Mouse (Mus musculus) G1E (cell line): ENCODE measurements around the gene Slc35f3. TPM values are rescaled to one million over a fixed set of nuclear protein-coding genes. Genes with fewer than 3 reads are reported as not detected.

Experiments
- ATAC-seq: 2 replicates; pipeline ENCODE4 v1.8.0; 2016; ENCODE audit warnings: mild to moderate bottlenecking; ENCODE audit not compliant: insufficient number of reproducible peaks, poor library complexity, low FRiP score, severe bottlenecking; ENCODE audit errors: extremely low read depth
- DNase-seq: peaks from one replicate; pipeline ENCODE4 v3.0.0; 2012; ENCODE audit warnings: low spot score
- H3K27me3 ChIP-seq: 2 replicates; pipeline ENCODE4 v1.6.1; 2012; ENCODE audit warnings: mild to moderate bottlenecking, low read length, inconsistent platforms; ENCODE audit not compliant: insufficient read depth
- H3K36me3 ChIP-seq: replicated peaks from 2 replicates; pipeline ENCODE3; 2012; ENCODE audit warnings: mild to moderate bottlenecking, inconsistent platforms
- H3K4me1 ChIP-seq: 2 replicates; pipeline ENCODE4 v1.6.1; 2012; ENCODE audit warnings: low read depth, low read length, inconsistent platforms, mixed read lengths; ENCODE audit not compliant: insufficient read depth
- H3K4me3 ChIP-seq: 2 replicates; pipeline ENCODE4 v1.5.1; 2012; ENCODE audit warnings: low read depth, mild to moderate bottlenecking, inconsistent platforms, low read length, moderate library complexity, mixed read lengths
- H3K9me3 ChIP-seq: replicated peaks from 2 replicates; pipeline ENCODE4 v1.6.1; 2012; ENCODE audit warnings: inconsistent platforms
- CTCF ChIP-seq: IDR thresholded peaks from 2 replicates; pipeline ENCODE4 v1.5.1; 2012; ENCODE audit warnings: low read depth, low read length, inconsistent platforms, mixed read lengths
- GATA1 ChIP-seq: IDR thresholded peaks from 2 replicates; pipeline ENCODE4 v1.6.1; 2012; ENCODE audit warnings: borderline replicate concordance, low read length, inconsistent platforms, mixed read lengths
- GATA2 ChIP-seq: IDR thresholded peaks from 2 replicates; pipeline ENCODE4 v1.6.1; 2012; ENCODE audit warnings: low read depth, low read length, inconsistent platforms, borderline replicate concordance
- POLR2AphosphoS5 ChIP-seq: IDR thresholded peaks from 2 replicates; pipeline ENCODE4 v1.6.1; 2012; ENCODE audit warnings: low read depth, low read length, inconsistent platforms; ENCODE audit not compliant: insufficient replicate concordance
- TAL1 ChIP-seq: conservative IDR thresholded peaks from 2 replicates; pipeline ENCODE4 v1.6.1; 2012; ENCODE audit warnings: low read depth, low read length, inconsistent platforms, mixed read lengths
- polyA plus RNA-seq: library from polyadenylated mRNA; stranded (reverse); fragments of >175 nt; gene quantifications from 2 replicates; pipeline ENCODE4 v1.2.3, GENCODE M21; 2012
- total RNA-seq, 2 experiments: library from RNA; stranded (forward) in 1 of 2; stranded (reverse) in 1 of 2; fragments of 200-1000 nt in 1 of 2; fragments of >200 nt in 1 of 2; fragmentation: Nextera tagmentation in 1 of 2; gene quantifications; 2 replicates each; pipeline ENCODE4 v1.2.3; 2014 to 2017

The Slc35f3 gene
- total and polyA plus RNA-seq, 3 experiments: not detected

- H3K4me1 ChIP-seq: no peaks in the 10 kb centered on the region
- no peak for ATAC-seq
- DNase-seq: no peak
- TF ChIP-seq CTCF: no peak
- H3K27me3 ChIP-seq: no peaks in the 10 kb centered on the region
- peaks cover 67% of the 10 kb centered on the region for H3K9me3 ChIP-seq
- no peak overlapping the region for H3K4me3 ChIP-seq
- no peaks in the 10 kb centered on the region for H3K36me3 ChIP-seq
Observed at GRCm38 (mm10) chr8:126297284-126297845, 993 bp upstream of the Slc35f3 start.

DNA sequence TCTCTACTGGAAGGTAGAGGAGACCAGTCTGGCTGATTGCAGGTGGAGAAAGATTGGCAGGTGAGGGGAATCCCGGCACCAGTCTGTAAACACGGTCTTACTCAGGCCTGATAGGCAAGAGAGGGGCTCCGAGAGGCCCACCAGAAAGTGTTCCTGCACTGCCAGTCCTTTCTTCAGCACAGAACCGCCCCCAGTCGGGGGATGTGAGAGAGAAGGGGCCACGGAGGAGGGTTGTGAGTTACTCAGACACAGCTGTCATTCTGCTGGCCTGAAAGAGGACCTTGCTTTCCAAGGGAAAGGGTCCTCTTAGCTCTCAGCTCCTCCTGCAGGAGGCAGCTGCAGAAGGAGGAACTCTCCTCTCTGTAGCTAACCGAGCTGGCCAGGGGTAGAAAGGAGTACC, 975 bp downstream of the Slc35f3 start:
- H3K9me3 ChIP-seq: peaks cover 72% of the 10 kb centered on the region
- H3K27me3 ChIP-seq: no peaks in the 10 kb centered on the region
- H3K36me3 ChIP-seq: no peaks in the 10 kb centered on the region
- DNase-seq (no peak), ATAC-seq (no peak)
- no peak overlapping the region for H3K4me3 ChIP-seq
- no peak for TF ChIP-seq POLR2AphosphoS5
- no peak for TF ChIP-seq GATA1
- TF ChIP-seq CTCF: no peak
- TF ChIP-seq GATA2: no peak
- TF ChIP-seq TAL1: no peak
- no peaks in the 10 kb centered on the region for H3K4me1 ChIP-seq

DNA sequence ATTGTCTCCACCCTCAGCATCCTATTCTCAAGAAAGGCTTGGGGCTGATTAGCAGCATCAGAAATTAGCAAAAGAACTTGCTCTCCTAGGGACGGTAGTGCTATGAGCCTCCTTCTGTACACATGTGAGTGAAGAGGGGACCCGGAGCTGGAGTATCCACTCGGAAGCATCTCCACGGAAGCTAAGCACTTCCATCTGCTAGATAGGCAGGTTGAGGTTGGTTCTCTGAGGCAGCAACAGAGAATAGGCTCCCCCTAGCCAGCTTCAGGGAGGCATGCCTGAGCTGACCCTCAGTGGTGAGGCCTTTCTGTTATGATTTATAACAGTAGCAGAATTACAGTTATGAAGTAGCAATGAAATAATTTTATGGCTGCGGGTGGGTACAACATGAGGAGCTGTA, 2.0 kb downstream of the Slc35f3 start:
- H3K27me3 ChIP-seq: no peaks in the 10 kb centered on the region
- no peak overlapping the region for H3K4me3 ChIP-seq
- TF ChIP-seq TAL1 (no peak), GATA1 (no peak), GATA2 (no peak), POLR2AphosphoS5 (no peak), CTCF (no peak)

DNA sequence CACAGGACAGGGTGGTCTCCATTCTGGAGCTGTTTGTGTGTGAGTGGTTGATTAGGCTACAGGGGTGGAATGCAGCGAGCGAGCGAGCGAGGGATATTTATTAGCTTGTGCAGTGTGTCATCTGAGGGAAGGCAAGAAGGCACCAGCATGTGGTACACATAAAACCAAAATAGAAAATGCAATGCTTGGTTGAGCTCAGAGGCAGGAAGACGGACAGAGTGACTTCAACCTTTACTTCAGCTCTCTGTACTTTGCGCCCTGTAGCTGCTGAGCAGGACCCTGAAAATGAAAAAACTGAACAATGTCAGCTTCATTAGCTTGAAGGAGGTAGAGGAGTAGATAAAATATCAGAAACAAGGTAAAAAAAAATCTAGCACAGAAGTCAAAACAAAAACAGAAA, 3.2 kb downstream of the Slc35f3 start:
- H3K9me3 ChIP-seq: peaks cover 80% of the 10 kb centered on the region
- DNase-seq: no peak
- TF ChIP-seq CTCF: no peak
- no peak for TF ChIP-seq GATA1
- TF ChIP-seq POLR2AphosphoS5: no peak
- no peak for TF ChIP-seq GATA2
- no peak for TF ChIP-seq TAL1
- H3K27me3 ChIP-seq: no peaks in the 10 kb centered on the region
- no peak for ATAC-seq
- H3K4me1 ChIP-seq: no peaks in the 10 kb centered on the region
- H3K4me3 ChIP-seq: no peak overlapping the region
- no peaks in the 10 kb centered on the region for H3K36me3 ChIP-seq

More for the DNA sequence above, 2.0 kb downstream of the Slc35f3 start:
- Histone ChIP-seq H3K36me3 (no peaks in the 10 kb centered on the region), H3K9me3 (peaks cover 74% of the 10 kb centered on the region), H3K4me1 (no peaks in the 10 kb centered on the region)
- DNase-seq: no peak
- ATAC-seq: no peak

GRCm38 (mm10) chr8:126307164-126307563, 8.8 kb downstream of the Slc35f3 start:
- ATAC-seq (no peak), DNase-seq (no peak)
- H3K9me3 ChIP-seq: peaks cover 82% of the 10 kb centered on the region
- H3K4me1 ChIP-seq: no peaks in the 10 kb centered on the region
- H3K27me3 ChIP-seq: no peaks in the 10 kb centered on the region
- no peaks in the 10 kb centered on the region for H3K36me3 ChIP-seq
- no peak overlapping the region for H3K4me3 ChIP-seq
- TF ChIP-seq GATA2 (no peak), POLR2AphosphoS5 (no peak), CTCF (no peak), GATA1 (no peak), TAL1 (no peak)

DNA sequence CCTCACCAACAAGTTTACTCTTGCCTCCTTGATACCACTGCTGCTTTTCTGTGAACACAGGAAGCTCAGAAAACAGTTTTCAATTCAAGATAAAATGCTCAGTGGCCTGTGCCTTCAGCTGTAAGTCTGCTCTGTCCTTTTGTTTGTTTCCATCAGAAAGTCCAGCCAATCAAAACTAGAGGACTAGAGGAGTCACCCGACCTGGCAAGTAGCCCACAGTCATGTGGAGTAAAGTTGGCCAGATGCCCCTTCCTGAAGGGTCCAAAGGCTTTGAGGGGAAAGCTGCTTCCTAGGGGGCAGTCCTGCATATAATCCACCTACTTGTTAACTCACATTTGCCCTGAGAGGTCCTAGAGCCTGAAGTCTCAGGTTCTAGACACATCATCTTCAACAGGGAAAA, 10.7 kb downstream of the Slc35f3 start:
- Histone ChIP-seq H3K27me3 (no peaks in the 10 kb centered on the region), H3K4me1 (no peaks in the 10 kb centered on the region), H3K4me3 (no peak overlapping the region), H3K36me3 (no peaks in the 10 kb centered on the region), H3K9me3 (peaks cover 83% of the 10 kb centered on the region)
- no peak for TF ChIP-seq GATA1
- no peak for TF ChIP-seq POLR2AphosphoS5
- TF ChIP-seq GATA2: no peak
- TF ChIP-seq CTCF: no peak
- TF ChIP-seq TAL1: no peak
- no peak for DNase-seq
- ATAC-seq: no peak
